Mouse (Mus musculus) adrenal gland, adult (tissue): ENCODE measurements at regions not wholly inside any gene's neighbourhood (a gene's known extent, or its start where the extent isn't known, plus 50 kb on each side); places are given as distances from the start of the nearest gene placed in this dataset.

Experiments used
- DNase-seq, 2 experiments: peaks; one replicate each; pipeline ENCODE4 v3.0.0; 2022 to 2023; ENCODE audit warnings: low spot score in 1 of 2; ENCODE audit not compliant: inconsistent age in 2 of 2

- no peak for DNase-seq
These were observed 78.0 kb upstream of the Gm11232 start for GRCm38 (mm10) chr4:71835737-71836136.

GRCm38 (mm10) chr4:71811444-71811843, 53.7 kb upstream of the Gm11232 start:
- DNase-seq = no peak

- no peak for DNase-seq
These were observed 50.5 kb upstream of the Gm11232 start for GRCm38 (mm10) chr4:71808271-71808670.
